Mouse (Mus musculus) kidney, postnatal 0 days (tissue): ENCODE measurements at regions not wholly inside any gene's neighbourhood (a gene's known extent, or its start where the extent isn't known, plus 50 kb on each side); places are given as distances from the start of the nearest gene placed in this dataset.

Experiments
- ATAC-seq: fragments of 200-750 bp; cut with Nextera tagmentation; replicated peaks from 2 replicates; pipeline ENCODE4 v1.8.0; 2017; ENCODE audit warnings: low read depth, moderate number of reproducible peaks, moderate TSS enrichment, moderate library complexity; ENCODE audit not compliant: low FRiP score
- DNase-seq: peaks from one replicate; pipeline ENCODE4 v3.0.0-alpha.2; 2016; ENCODE audit warnings: low spot score
- H3K27ac ChIP-seq: fragments of 300-500 bp; sonication (generic); 2 replicates; pipeline ENCODE4 v1.5.1; 2014; ENCODE audit warnings: mild to moderate bottlenecking
- H3K27me3 ChIP-seq: fragments of 300-500 bp; sonication (generic); 2 replicates; pipeline ENCODE4 v1.6.1; 2014; ENCODE audit warnings: low read length, mixed read lengths; ENCODE audit not compliant: insufficient read depth
- H3K36me3 ChIP-seq: fragments of 300-500 bp; sonication (generic); 2 replicates; pipeline ENCODE4 v1.6.1; 2014; ENCODE audit warnings: low read length, mixed read lengths; ENCODE audit not compliant: insufficient read depth
- H3K4me1 ChIP-seq: fragments of 300-500 bp; sonication (generic); replicated peaks from 2 replicates; pipeline ENCODE4 v1.6.1; 2014; ENCODE audit warnings: antibody characterized with exemption, low read length, mixed read lengths; ENCODE audit not compliant: insufficient read depth
- H3K4me2 ChIP-seq: fragments of 300-500 bp; sonication (generic); 2 replicates; pipeline ENCODE4 v1.6.1; 2014; ENCODE audit warnings: mild to moderate bottlenecking, low read length, moderate library complexity, mixed read lengths
- H3K4me3 ChIP-seq: fragments of 300-500 bp; sonication (generic); replicated peaks from 2 replicates; pipeline ENCODE4 v1.5.1; 2014; ENCODE audit warnings: low read depth, low read length
- H3K9ac ChIP-seq: fragments of 300-500 bp; sonication (generic); 2 replicates; pipeline ENCODE4 v1.6.1; 2014; ENCODE audit warnings: low read depth, low read length
- H3K9me3 ChIP-seq: fragments of 300-500 bp; sonication (generic); replicated peaks from 2 replicates; pipeline ENCODE4 v1.6.1; 2016; ENCODE audit warnings: low read length, inconsistent platforms, mixed read lengths
- CTCF ChIP-seq: IDR thresholded peaks from 2 replicates; pipeline ENCODE4 v1.5.1; 2016; ENCODE audit warnings: antibody characterized with exemption, low read depth, mild to moderate bottlenecking, moderate library complexity
- WGBS: fragments of 180-500 bp; shearing (Covaris S2); extraction: QIAGEN DNeasy Blood & Tissue Kit; methylation state at CpG from one replicate; pipeline ENCODE4 v1.1.7; 2014; 5-methylcytosine and 5-hydroxymethylcytosine counted together

DNA sequence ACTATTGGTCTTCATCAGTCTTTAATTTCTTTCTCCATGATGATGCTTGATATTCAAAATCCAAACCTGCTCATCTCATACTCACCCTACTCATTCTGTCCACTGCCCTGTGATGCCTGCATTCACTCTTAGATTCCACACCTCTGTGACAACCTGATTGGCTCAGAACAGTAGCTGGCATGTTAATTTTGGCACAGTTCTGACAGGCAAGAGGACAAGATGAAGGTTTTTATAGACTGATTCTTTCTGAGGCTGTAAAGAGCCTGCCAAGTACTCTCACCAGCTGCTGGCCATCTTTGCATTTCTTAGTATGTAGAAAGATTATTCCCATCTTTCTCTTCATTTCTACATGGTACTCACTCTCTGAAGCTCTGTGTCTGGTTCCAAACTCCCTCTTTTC lies 343.1 kb downstream of the Sox11 start:
- Histone ChIP-seq H3K4me1 (no peaks in the 10 kb centered on the region), H3K27ac (no peak overlapping the region), H3K4me2 (no peak overlapping the region), H3K9ac (no peak overlapping the region), H3K27me3 (no peaks in the 10 kb centered on the region), H3K36me3 (no peaks in the 10 kb centered on the region), H3K9me3 (no peaks in the 10 kb centered on the region), H3K4me3 (no peak overlapping the region)
- no peak for TF ChIP-seq CTCF
- ATAC-seq, result no peak
- DNase-seq, result peak; percentile 13

- Histone ChIP-seq H3K4me2 (no peak overlapping the region), H3K4me3 (no peak overlapping the region), H3K36me3 (no peaks in the 10 kb centered on the region), H3K4me1 (no peaks in the 10 kb centered on the region), H3K9ac (no peak overlapping the region), H3K27me3 (no peaks in the 10 kb centered on the region), H3K9me3 (no peaks in the 10 kb centered on the region), H3K27ac (no peak overlapping the region)
- no peak for TF ChIP-seq CTCF
- 50% methylated on average over 8 of the region's 8 CpGs for WGBS
- no peak for DNase-seq
- ATAC-seq, result no peak
Measured at GRCm38 (mm10) chr12:26976284-26977065, 365.9 kb downstream of the Sox11 start.

GRCm38 (mm10) chr12:26972495-26973113 lies 369.8 kb downstream of the Sox11 start:
- Histone ChIP-seq H3K9me3 (no peaks in the 10 kb centered on the region), H3K4me3 (no peak overlapping the region), H3K4me1 (no peaks in the 10 kb centered on the region), H3K27me3 (no peaks in the 10 kb centered on the region), H3K4me2 (no peak overlapping the region), H3K27ac (no peak overlapping the region), H3K36me3 (no peaks in the 10 kb centered on the region), H3K9ac (no peak overlapping the region)
- WGBS, result 33% methylated on average over 4 of the region's 4 CpGs
- DNase-seq (peak; percentile 42), ATAC-seq (no peak)
- TF ChIP-seq CTCF, result no peak

DNA sequence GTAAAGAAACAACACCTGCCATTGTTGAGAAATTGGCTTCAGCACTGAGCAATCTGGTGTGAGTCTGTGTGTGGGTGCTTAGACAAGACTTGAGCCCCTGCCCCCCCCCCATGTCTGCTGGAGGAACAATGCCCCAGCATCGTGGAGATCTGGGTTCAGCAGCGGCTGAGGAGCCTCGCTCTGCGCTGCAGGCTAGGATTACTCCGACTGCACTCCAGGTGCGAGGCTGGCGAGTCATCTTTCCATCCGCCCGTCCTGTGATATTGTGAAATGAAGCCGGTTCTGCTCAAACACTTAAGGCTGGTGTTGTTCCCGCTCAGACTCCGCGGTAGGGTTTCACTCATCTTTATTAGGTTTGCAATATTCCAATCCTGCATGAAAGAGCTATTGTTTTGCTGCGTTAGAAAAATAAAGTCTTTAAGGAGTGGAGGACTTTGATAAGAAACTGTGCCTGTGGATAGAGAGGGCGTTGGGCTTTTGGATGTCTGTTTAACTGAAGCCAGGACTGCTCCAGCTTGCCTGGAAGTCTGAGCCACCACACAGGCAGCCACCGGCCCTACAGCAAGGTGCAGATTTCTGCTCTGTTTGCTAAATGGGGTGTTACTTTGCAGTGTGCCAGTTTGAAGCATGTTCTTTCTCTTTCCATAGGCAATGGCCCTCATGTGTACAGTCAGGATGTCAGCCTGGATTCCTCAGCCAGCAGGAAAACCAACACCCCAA lies 375.2 kb downstream of the Sox11 start:
- Histone ChIP-seq H3K27me3 (no peaks in the 10 kb centered on the region), H3K36me3 (no peaks in the 10 kb centered on the region), H3K9ac (no peak overlapping the region), H3K4me1 (no peaks in the 10 kb centered on the region), H3K4me2 (no peak overlapping the region), H3K27ac (no peak overlapping the region), H3K4me3 (no peak overlapping the region), H3K9me3 (no peaks in the 10 kb centered on the region)
- no peak for ATAC-seq
- 43% methylated on average over 16 of the region's 16 CpGs for WGBS
- peak; percentile 18 for DNase-seq
- TF ChIP-seq CTCF, result no peak

DNA sequence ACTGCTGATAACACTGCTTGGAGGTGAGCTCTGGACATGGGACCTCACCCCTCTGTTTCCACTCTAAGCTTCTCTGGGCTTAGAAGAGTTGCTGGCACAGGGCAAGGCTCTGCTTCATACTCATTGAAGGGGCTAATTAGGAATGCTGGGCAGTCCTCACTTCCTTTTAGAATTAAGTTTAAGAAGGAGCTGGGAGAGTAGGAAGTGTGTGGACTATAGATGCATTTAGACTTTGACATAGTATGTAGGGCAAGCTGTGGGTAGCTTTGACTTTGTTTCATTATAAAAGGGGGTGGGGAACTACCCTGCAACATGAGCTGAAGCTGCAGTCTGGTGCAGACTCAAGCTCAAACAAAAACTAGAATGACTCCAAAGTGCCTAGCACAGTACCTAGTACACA lies 378.5 kb downstream of the Sox11 start:
- H3K4me2 ChIP-seq, result no peak overlapping the region
- no peaks in the 10 kb centered on the region for H3K4me1 ChIP-seq
- H3K27me3 ChIP-seq, result no peaks in the 10 kb centered on the region
- H3K4me3 ChIP-seq, result no peak overlapping the region
- no peak for TF ChIP-seq CTCF
- ATAC-seq, result no peak
- DNase-seq, result no peak
- H3K9ac ChIP-seq, result no peak overlapping the region
- H3K27ac ChIP-seq, result no peak overlapping the region
- H3K9me3 ChIP-seq, result no peaks in the 10 kb centered on the region
- H3K36me3 ChIP-seq, result no peaks in the 10 kb centered on the region

DNA sequence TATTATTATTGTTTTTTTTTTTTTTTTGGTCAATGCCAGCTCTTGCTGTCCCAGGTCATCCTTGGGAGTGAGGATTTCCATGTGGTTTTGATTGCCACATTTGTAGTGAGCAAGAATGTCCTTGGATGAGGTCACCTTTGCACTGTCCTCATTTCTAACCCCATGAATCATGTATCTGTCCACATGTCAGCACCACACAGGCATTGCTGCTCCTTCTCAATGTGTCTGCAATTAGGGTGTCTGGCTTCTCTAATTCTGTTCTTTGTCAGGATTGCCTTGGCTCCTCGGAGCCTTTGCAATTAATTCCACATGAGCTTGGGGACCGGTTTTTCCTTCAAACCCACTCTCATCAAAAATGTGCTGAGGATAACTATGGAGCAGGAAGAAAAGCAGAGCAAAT lies 402.5 kb downstream of the Sox11 start:
- H3K4me1 ChIP-seq, result no peaks in the 10 kb centered on the region
- ATAC-seq, result no peak
- no peak overlapping the region for H3K4me3 ChIP-seq
- DNase-seq, result no peak
- H3K9me3 ChIP-seq, result no peaks in the 10 kb centered on the region
- no peaks in the 10 kb centered on the region for H3K36me3 ChIP-seq
- WGBS, result 75% methylated on average over 2 of the region's 2 CpGs
- H3K27ac ChIP-seq, result no peak overlapping the region
- TF ChIP-seq CTCF, result no peak
- no peak overlapping the region for H3K4me2 ChIP-seq
- no peaks in the 10 kb centered on the region for H3K27me3 ChIP-seq
- H3K9ac ChIP-seq, result no peak overlapping the region
